Mouse (Mus musculus): ENCODE results near the gene 2310007B03Rik. TPM values are rescaled to one million over a fixed set of nuclear protein-coding genes. Genes with fewer than 3 reads are reported as not detected.
"Not testable (repeated sequence)": the region's sequence is repeated elsewhere in the genome, so short reads cannot be mapped to it uniquely, and the experiment has no call there.

The 2310007B03Rik gene
- not detected in 2 replicates for total RNA-seq (2015; ENCODE audit: low replicate concordance)
- total RNA-seq (2017; ENCODE audit: low replicate concordance), result not detected in 2 replicates

- ATAC-seq (replicated peaks; ENCODE audit: low FRiP score, poor library complexity, severe bottlenecking), result no peak
Measured at GRCm38 (mm10) chr1:93160501-93161133, at the start of gene 2310007B03Rik. Gene 2310007B03Rik (minus strand): TSS chr1:93160948.

GRCm38 (mm10) chr1:93210213-93210641 lies 49.5 kb upstream of the 2310007B03Rik start:
- no peak for ATAC-seq (replicated peaks; ENCODE audit: low FRiP score, poor library complexity, severe bottlenecking)

DNA sequence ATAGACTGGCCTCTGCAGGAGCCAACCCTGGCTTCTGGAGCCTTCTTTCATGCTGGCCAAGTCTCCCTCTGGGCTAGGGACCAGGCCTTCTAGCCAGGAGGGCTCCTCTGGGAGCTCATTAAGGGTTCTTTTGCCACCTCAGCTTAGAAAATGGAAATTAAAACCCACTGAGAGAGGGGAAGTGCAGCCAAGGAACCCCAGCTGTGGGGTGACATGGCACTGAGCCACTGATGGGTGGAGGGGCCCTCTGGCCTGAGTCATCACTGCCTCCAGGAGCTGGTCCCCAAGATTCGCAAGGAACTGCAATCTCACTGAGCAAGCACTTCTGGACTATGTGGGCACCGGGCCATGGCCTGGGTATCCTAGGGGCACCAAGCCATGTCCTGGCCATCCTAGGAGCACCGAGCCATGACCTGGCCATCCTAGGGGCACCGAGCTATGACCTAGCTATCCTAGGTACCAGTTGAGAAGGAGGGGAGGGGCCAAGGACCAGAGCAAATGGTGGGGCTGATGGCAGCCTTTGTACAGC lies 46.9 kb upstream of the 2310007B03Rik start:
- ATAC-seq (replicated peaks; ENCODE audit: low FRiP score, poor library complexity, severe bottlenecking), result no peak

GRCm38 (mm10) chr1:93206277-93206970 lies 45.7 kb upstream of the 2310007B03Rik start:
- ATAC-seq (replicated peaks; ENCODE audit: low FRiP score, poor library complexity, severe bottlenecking), result no peak

DNA sequence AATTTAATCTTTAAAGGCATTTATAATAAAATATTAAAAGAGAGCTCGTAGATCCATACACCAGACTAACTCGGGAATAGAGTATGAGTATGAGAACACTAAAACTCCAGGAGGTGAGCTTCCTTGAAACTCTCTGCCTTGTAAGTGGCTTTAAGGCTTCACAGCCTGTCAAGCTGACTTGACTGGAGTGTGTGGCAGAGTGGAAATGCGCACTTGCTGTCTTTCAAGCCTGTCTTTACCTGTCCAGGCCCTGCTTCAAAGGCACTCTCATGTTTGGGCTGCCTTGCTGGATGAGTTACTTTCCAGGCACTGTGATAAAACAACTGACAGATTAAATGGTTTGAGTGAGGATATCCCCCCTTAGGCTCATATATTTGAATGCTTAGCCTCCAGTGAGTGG lies 37.2 kb upstream of the 2310007B03Rik start:
- ATAC-seq (replicated peaks; ENCODE audit: low FRiP score, poor library complexity, severe bottlenecking), result no peak

GRCm38 (mm10) chr1:93197454-93197853 lies 36.7 kb upstream of the 2310007B03Rik start:
- not testable (repeated sequence) for ATAC-seq (replicated peaks; ENCODE audit: low FRiP score, poor library complexity, severe bottlenecking)

DNA sequence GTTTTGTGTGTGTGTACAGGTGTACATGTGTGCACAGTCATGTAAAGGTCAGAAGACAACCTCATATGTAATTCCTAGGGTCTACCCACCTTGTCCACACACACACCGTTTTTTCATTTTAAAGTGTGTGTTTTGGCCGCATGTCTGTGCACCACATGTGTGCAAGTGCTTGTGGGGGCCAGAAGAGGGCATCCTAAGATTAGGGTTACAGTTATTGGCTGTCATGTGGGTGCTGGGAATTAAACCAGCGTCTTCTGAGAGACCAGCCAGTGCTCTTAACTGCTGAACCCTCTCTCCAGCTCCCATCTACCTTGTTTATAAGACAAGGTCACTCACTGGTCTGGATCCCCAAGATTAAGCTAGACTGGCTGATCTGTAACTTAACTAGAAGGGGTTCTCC lies 34.2 kb upstream of the 2310007B03Rik start:
- no peak for ATAC-seq (replicated peaks; ENCODE audit: low FRiP score, poor library complexity, severe bottlenecking)

DNA sequence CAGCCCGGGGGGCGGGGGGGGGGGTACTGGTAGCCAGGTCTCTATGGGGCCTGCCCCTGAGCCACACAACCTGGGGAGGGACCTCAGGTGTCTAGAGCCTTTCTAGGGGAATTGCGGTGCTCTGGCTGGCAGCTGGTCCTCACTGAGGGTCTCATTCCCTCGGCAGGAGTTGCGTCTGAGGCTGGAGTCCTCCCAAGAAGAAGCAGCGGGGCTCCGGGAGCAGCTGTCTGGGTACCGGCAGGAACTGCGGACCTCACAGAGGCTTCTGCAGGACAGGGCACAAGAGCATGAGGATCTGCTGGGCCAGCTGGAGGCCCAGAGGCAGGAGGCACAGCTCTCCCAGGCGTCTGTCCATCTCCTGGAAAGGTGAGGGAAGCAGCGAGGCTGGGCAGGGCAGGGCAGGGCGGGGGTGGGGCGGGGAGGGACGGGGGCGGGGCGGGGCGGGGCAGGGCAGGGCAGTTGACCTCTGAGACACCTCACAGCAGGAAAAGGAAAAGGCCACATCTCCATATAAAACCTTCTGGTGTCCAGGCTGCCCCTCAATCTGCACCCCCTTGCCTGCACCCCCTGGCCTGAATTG lies 30.1 kb upstream of the 2310007B03Rik start:
- no peak for ATAC-seq (replicated peaks; ENCODE audit: low FRiP score, poor library complexity, severe bottlenecking)

GRCm38 (mm10) chr1:93184071-93184828 lies 23.5 kb upstream of the 2310007B03Rik start:
- no peak for ATAC-seq (replicated peaks; ENCODE audit: low FRiP score, poor library complexity, severe bottlenecking)

DNA sequence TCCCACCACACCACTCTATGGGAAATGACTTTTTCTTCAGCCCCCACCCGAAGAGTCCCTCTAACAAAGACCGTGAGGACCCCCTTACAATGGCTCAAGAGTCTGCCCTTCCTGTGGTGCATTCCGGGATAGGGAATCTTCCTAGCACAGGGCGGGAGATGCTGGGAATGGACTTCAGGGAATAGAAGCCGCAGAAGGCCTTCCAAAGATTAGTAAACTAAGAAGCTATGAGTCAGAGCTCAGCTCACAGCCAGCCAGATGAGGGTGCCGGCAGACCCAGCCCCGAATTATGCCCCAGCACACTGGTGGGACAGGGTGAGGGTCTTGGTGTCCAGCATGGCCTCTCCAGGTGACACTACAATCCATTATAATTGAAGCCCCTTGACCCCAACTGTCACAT lies 21.5 kb upstream of the 2310007B03Rik start:
- ATAC-seq (replicated peaks; ENCODE audit: low FRiP score, poor library complexity, severe bottlenecking), result no peak

- ATAC-seq (replicated peaks; ENCODE audit: low FRiP score, poor library complexity, severe bottlenecking), result no peak
Measured at GRCm38 (mm10) chr1:93176525-93177332, 16.0 kb upstream of the 2310007B03Rik start.

DNA sequence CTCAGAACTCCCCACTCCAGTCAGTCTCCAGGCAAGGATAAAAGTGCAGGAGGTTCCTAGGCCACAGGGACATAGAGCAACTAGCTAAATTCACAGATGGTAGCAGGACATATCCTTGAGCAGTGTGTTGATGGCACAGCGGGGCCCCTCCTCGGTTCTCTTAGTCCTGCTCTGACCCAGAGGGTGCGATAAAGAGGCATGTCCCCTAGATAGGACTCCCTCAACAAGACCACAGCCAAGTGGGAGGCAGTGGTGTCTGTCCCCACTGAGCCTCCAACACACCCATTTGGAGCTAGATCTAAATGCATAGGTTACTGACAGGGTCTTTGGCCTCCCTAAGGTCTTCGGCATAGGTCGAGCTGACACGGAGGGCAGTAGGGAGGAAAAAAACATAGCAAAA lies 15.1 kb upstream of the 2310007B03Rik start:
- ATAC-seq (replicated peaks; ENCODE audit: low FRiP score, poor library complexity, severe bottlenecking), result no peak

DNA sequence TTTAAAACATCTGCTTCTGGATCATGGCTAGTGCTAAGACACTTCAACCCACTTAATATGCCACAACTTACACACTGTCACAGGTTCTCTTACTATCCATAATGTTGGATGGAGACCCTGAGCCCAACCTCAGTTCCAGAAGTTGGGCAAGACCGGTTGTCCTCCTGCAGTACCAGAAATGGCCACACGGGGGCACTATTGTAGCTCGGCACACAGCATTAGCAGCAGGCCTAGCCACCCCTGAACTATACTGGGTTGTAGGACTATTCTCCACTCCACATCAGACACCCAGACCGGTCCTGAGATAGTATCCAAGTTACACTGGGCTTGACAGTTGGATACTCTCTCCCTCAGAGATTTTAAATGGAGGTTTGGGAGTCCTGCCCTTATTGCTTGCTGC lies 13.7 kb upstream of the 2310007B03Rik start:
- 0 out of 2 replicates have a peak, but pooled peaks have one; percentile 53 for ATAC-seq (replicated peaks; ENCODE audit: low FRiP score, poor library complexity, severe bottlenecking)

- no peak for ATAC-seq (replicated peaks; ENCODE audit: low FRiP score, poor library complexity, severe bottlenecking)
Measured at GRCm38 (mm10) chr1:93173665-93174064, 12.9 kb upstream of the 2310007B03Rik start.

- no peak for ATAC-seq (replicated peaks; ENCODE audit: low FRiP score, poor library complexity, severe bottlenecking)
Measured at GRCm38 (mm10) chr1:93168295-93168775, 7.6 kb upstream of the 2310007B03Rik start, which contains the start of gene Crocc2. Gene Crocc2 (plus strand): TSS chr1:93168725.

GRCm38 (mm10) chr1:93166346-93167079 lies 5.8 kb upstream of the 2310007B03Rik start:
- ATAC-seq (replicated peaks; ENCODE audit: low FRiP score, poor library complexity, severe bottlenecking), result no peak

GRCm38 (mm10) chr1:93165447-93165846 lies 4.7 kb upstream of the 2310007B03Rik start:
- no peak for ATAC-seq (replicated peaks; ENCODE audit: low FRiP score, poor library complexity, severe bottlenecking)

GRCm38 (mm10) chr1:93162588-93162987 lies 1.8 kb upstream of the 2310007B03Rik start:
- ATAC-seq (replicated peaks; ENCODE audit: low FRiP score, poor library complexity, severe bottlenecking), result no peak

Measured in erythroid progenitor cell, adult 5-6 weeks (primary cell).